Mouse (Mus musculus) erythroblast, embryonic 14.5 days (primary cell): Measurements from ENCODE around the gene Ctnnal1.

Experiments
- GATA1 ChIP-seq: IDR thresholded peaks from 2 replicates; pipeline ENCODE4 v1.6.1; 2012; ENCODE audit warnings: low read length, inconsistent platforms, mixed read lengths
- TAL1 ChIP-seq: IDR thresholded peaks from 3 replicates; pipeline ENCODE4 v1.6.1; 2012; ENCODE audit warnings: low read length, inconsistent platforms, mixed read lengths

- TF ChIP-seq GATA1 (no peak), TAL1 (no peak)
These were observed 17.6 kb downstream of the Ctnnal1 start for GRCm38 (mm10) chr4:56847400-56847799.
